Mouse (Mus musculus): Measurements from ENCODE around the gene Grip2.

- no peak for TF ChIP-seq GABPA (IDR thresholded peaks at IDR 0.05; ENCODE audit: insufficient replicate concordance, low read depth, low read length)
- TF ChIP-seq CHD2 (IDR thresholded peaks at IDR 0.05; ENCODE audit: low read length), result no peak
- TF ChIP-seq ZNF384 (IDR thresholded peaks at IDR 0.05; ENCODE audit: low read depth, low read length), result no peak
- no peak for TF ChIP-seq POLR2A (IDR thresholded peaks at IDR 0.05; ENCODE audit: low read depth, low read length)
- TF ChIP-seq CHD1 (IDR thresholded peaks at IDR 0.05; ENCODE audit: low read depth, low read length), result no peak
- TF ChIP-seq USF2 (conservative IDR thresholded peaks at IDR 0.05; ENCODE audit: low read depth, low read length), result no peak
- TF ChIP-seq NELFE (IDR thresholded peaks at IDR 0.05; ENCODE audit: low read depth, low read length), result no peak
- no peak for TF ChIP-seq SIN3A (IDR thresholded peaks at IDR 0.05; ENCODE audit: low read length)
- no peak for TF ChIP-seq EP300 (IDR thresholded peaks at IDR 0.05; ENCODE audit: low read length)
- no peak for TF ChIP-seq CTCF (conservative IDR thresholded peaks at IDR 0.05 in 1 of 2, IDR thresholded peaks at IDR 0.05 in 1 of 2; ENCODE audit: low read depth in 2 of 2, low read length in 2 of 2)
- no peak for TF ChIP-seq ZMIZ1 (IDR thresholded peaks at IDR 0.05; ENCODE audit: low read depth, low read length)
These were observed 53.1 kb downstream of the Grip2 start for GRCm38 (mm10) chr6:91773951-91774350.

Measured in CH12.LX (cell line).